Mouse (Mus musculus): ENCODE measurements around the gene Ift88. TPM values are rescaled to one million over a fixed set of nuclear protein-coding genes. Genes with fewer than 3 reads are reported as not detected.
A peak's percentile ranks its signal among the peaks of the same experiment; 100 is the strongest.

Ift88 gene
- polyA plus RNA-seq, 1 experiment = 11.5 TPM

GRCm38 (mm10) chr14:57533214-57533613 lies 109.4 kb downstream of the Ift88 start:
- DNase-seq (ENCODE audit: low spot score) = peak; percentile 39

DNA sequence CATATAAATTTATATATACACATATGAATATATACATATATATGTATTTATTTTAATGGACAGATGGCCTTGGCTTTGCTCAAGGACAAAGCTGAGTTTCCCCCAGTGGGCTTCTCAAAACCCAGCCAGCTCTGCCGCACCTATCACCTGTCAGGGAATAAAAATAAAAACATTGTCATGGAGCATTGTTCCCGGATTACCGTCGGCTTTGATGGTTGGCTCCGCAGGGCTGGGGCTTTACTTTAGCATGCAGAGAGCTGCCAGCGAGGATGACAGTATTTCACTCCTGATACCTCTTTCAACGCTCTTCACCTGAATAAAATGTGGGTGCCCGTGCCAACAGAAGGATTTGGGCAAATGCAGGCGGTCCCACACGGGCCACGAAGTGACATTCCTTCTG lies 110.0 kb downstream of the Ift88 start:
- no peak for DNase-seq (ENCODE audit: low spot score)

DNA sequence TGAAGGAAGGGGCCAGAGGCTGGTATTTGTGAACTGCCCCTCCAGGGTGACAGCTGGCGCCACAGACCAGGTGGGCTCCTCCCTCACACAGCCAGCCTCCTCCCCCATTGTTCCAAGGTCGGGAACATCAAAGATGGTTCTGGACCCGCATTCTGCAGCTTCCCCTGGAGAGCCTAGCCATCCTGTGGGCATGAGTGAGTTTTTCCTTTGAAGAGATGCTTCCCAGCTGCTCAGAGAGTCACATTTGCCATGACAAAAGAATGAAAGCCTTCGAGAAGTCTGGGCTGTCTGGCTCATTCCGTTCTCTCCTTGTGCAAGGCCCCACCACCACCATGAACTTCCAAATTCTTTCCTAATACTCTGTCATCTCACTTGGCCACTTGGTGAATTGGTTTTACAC lies 110.5 kb downstream of the Ift88 start:
- no peak for DNase-seq (ENCODE audit: low spot score)

DNA sequence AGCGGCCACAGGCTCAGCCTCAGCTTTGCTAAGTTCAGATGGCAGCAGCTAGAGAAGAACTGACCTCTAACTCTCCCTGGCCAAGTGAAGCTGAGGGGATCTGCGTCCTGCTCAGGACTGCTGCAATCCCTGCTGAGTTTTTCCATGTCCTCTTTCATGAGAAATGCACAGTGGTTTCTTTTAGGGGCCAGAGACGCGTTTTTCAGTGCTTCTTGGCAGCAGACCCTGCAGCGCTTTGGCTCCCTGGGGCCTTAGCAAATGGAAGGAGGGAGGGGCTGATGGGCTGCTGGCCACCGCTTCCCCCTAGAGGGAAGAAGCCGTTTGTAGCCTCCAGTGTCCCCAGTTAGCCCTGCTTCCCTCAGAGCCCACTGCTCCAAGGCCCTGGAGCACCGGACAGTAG lies 111.1 kb downstream of the Ift88 start:
- DNase-seq (ENCODE audit: low spot score) = no peak

- DNase-seq (ENCODE audit: low spot score) = no peak
These were observed 111.8 kb downstream of the Ift88 start for GRCm38 (mm10) chr14:57535646-57536045.

DNA sequence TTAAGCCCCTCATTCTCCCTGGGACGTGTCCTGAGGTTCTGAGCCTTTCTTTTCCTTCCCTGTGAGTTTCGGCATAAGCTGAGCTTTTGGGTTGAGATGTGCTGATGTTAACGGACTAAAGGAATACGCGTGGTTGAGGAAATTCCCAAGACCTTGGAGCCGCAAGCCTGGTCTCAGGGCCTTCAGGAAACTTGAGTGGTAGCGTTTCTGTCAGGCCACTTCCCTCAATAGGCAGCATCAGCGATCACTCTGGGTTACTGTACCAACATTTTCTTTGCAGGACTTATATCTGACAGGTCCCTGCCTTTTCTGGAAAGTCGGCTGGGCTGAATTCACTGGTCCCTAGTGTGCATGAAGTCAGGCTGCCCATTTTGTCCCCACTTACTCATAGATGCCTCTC lies 113.0 kb downstream of the Ift88 start:
- DNase-seq (ENCODE audit: low spot score) = no peak

- DNase-seq (ENCODE audit: low spot score) = no peak
These were observed 113.6 kb downstream of the Ift88 start for GRCm38 (mm10) chr14:57537261-57538015.

DNA sequence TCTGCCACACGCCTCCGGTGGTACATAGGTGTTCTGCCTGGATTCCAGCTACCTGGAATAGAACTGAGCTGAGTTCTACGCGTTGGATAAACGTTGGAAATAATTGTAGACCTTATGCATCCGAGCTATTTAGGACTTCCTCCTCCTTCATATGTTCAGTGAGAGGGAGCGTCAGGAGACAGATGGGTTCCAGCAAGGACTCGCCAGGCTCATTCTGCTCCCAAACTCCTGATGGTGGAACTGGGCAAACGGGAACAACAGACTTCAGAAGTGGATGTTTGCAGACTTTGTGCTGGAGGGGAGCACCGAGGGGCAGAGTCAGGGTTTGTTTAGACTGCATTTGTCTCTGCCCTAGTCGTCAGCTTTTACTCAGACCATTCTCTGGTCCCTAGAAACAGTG lies 116.8 kb downstream of the Ift88 start:
- no peak for DNase-seq (ENCODE audit: low spot score)

- DNase-seq (ENCODE audit: low spot score) = no peak
These were observed 118.4 kb downstream of the Ift88 start for GRCm38 (mm10) chr14:57542231-57542630.

DNA sequence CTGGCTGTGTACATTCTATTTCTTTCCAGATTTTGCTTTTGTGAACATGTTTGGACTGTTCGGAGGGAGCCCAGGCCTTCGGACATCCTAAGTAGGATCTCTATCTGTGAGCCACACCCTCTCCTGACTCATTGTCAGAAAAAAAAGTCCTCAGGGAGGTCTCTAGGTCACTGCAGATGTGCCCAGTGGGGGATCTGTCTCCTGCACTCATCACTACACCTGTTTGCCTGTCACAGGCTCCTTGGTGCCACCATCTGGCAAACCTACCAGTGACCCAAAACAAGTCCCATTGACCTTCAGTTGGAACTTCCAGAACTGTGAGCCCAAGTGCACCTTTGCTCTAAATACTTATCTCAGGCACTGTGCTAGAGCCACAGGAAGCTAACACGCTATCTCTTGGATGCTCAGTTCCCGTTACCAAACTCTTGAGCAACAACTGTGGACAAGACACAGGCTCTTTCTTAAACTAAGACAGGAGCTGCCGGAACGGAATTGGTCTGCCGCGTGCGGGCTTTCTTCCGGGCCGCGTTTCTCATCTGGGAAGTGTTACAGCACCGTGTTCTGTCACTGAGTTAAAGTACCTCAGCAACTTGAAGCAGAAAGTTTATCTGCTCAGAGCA lies 119.7 kb downstream of the Ift88 start:
- DNase-seq (ENCODE audit: low spot score) = no peak

DNA sequence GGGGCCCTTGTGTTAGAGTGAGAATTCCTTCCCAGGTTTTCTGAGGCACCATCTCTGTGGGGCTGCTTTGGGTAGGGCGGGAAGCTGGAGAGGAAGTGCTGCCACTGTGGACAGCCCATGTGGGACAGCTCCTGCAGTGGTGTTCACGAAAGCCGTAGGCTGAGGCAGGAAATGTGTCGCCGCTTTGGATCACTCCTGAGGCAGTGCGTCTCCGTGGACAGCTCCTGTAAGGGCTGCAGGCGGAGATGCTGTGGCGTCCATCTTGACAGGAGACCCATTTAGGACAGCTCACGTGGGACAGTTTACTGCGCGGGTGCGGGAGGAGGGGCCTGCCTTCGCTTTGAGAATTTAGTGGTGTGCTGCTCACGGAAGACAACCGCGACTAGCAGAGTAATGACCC lies 121.7 kb downstream of the Ift88 start:
- no peak for DNase-seq (ENCODE audit: low spot score)

GRCm38 (mm10) chr14:57546131-57546530 lies 122.3 kb downstream of the Ift88 start:
- no peak for DNase-seq (ENCODE audit: low spot score)

DNA sequence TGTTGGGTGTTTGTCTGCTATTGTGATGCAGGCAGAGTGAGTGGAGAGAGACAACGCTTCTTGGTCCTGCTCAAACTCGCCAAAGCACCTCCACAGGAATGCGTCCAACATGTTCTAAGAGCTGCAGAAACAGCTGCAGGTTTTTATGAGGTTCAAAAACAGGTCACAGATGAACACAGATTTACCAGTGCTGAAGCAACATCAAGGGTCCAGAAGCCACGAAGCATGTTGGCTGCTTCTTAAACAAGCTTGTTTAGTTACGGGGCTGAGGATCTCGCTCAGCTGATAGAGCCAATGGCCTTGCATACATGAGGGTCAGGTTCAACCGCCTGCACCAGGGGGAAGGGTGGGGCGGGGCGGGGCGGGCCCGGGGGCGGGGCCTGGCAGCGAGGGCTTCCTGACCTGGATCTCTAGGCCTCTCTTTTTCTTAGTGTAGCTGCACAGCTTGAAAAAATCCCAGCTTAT lies 122.7 kb downstream of the Ift88 start:
- no peak for DNase-seq (ENCODE audit: low spot score)

- DNase-seq (ENCODE audit: low spot score) = no peak
These were observed 123.2 kb downstream of the Ift88 start for GRCm38 (mm10) chr14:57547062-57547461.

- no peak for DNase-seq (ENCODE audit: low spot score)
These were observed 129.1 kb downstream of the Ift88 start for GRCm38 (mm10) chr14:57552945-57553344.

DNA sequence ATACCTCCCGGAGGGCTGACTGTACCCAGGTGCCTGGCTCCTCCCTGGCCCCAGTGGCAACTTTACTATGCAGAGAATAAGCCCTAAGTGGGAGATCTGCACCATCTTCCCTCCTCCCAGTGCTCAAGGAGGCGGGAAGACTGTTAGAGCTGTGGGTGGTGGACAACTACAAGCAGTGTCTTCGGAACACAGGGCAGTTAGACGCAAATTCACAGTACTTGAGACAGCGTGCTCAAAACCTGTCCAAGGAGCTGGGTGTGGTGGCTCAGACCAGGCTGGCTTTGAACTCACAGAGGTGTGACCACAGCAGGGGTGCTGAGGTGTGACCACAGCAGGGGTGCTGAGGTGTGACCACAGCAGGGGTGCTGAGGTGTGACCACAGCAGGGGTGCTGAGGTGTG lies 130.6 kb downstream of the Ift88 start:
- DNase-seq (ENCODE audit: low spot score) = no peak

DNA sequence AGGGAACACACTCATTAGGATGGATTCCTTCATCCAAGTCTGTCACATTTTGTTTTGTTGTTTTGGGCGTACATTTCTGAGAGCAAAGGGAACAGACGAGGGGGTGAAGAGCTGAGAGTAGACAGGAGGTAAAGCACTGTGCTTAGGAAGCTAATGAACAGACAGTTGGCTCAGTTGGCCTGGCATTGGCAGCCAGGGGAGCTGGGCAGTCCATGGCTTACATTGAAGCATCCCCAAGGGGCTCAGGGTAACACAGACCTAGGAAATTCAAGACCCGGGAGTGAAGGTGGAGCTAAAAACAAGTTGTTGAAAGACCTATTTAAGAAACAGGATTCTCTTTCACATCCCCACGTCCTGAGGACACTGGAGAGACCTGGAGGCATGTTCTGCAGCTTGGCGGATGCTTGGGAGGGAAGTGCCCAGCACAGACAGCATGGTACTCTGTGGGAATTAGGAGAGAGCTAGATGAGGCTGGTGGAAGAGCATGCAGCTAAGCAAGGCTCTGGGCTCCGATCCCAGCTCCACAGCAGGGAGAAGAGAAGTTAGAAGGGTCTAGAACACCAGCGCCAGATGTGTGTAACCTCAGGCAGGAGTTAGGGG lies 131.7 kb downstream of the Ift88 start:
- DNase-seq (ENCODE audit: low spot score) = no peak

DNA sequence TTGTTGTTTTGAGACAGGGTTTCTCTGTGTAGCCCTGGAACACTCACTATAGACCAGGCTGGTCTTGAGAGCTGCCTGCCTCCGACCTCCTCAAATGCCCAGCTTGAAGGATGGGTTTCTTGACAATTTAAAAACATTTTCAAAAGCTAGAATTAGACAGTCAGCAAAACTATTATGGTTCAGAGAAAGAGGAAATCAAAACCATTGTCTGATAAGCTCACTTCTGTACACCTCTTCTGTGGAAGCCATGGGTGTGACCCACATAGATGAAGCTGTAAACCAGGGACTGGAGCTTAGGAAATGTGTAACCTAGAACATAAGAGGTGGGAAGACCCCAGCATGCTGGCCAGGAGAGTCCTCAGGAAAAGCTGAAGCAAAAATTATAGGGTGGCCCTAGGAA lies 133.1 kb downstream of the Ift88 start:
- DNase-seq (ENCODE audit: low spot score) = no peak

- DNase-seq (ENCODE audit: low spot score) = no peak
These were observed 141.8 kb downstream of the Ift88 start for GRCm38 (mm10) chr14:57565626-57566025.

Measured in urinary bladder, adult 2 months (tissue).